Mouse (Mus musculus): ENCODE measurements at regions not wholly inside any gene's neighbourhood (a gene's known extent, or its start where the extent isn't known, plus 50 kb on each side); places are given as distances from the start of the nearest gene placed in this dataset.
"Not testable (repeated sequence)": the region's sequence is repeated elsewhere in the genome, so short reads cannot be mapped to it uniquely, and the experiment has no call there.

GRCm38 (mm10) chr12:21680026-21680425 lies 262.6 kb upstream of the Ywhaq start:
- DNase-seq (ENCODE audit: low spot score in 2 of 2): not testable (repeated sequence)

GRCm38 (mm10) chr12:21649381-21649780 lies 231.9 kb upstream of the Ywhaq start:
- not testable (repeated sequence) for DNase-seq (ENCODE audit: low spot score in 2 of 2)

GRCm38 (mm10) chr12:21613781-21614180 lies 196.3 kb upstream of the Ywhaq start:
- DNase-seq (ENCODE audit: low spot score in 2 of 2): peak; percentile 51 to 67

- DNase-seq (ENCODE audit: low spot score in 2 of 2): no peak
These were observed 151.1 kb upstream of the Ywhaq start for GRCm38 (mm10) chr12:21568415-21569040.

GRCm38 (mm10) chr12:21543962-21544361 lies 126.5 kb upstream of the Ywhaq start:
- not testable (repeated sequence) for DNase-seq (ENCODE audit: low spot score in 2 of 2)

- peak; percentile 26 to 47 for DNase-seq (ENCODE audit: low spot score in 2 of 2)
These were observed 125.9 kb upstream of the Ywhaq start for GRCm38 (mm10) chr12:21543153-21543894.

GRCm38 (mm10) chr12:21531766-21532165 lies 114.3 kb upstream of the Ywhaq start:
- no peak for DNase-seq (ENCODE audit: low spot score in 2 of 2)

- DNase-seq (ENCODE audit: low spot score in 2 of 2): not testable (repeated sequence)
These were observed 111.9 kb upstream of the Ywhaq start for GRCm38 (mm10) chr12:21529367-21529766.

GRCm38 (mm10) chr12:21527336-21527735 lies 109.9 kb upstream of the Ywhaq start:
- not testable (repeated sequence) for DNase-seq (ENCODE audit: low spot score in 2 of 2)

- not testable (repeated sequence) for DNase-seq (ENCODE audit: low spot score in 2 of 2)
These were observed 109.5 kb upstream of the Ywhaq start for GRCm38 (mm10) chr12:21526906-21527305.

- not testable (repeated sequence) for DNase-seq (ENCODE audit: low spot score in 2 of 2)
These were observed 108.1 kb upstream of the Ywhaq start for GRCm38 (mm10) chr12:21525567-21525966.

- DNase-seq (ENCODE audit: low spot score in 2 of 2): no peak
These were observed 105.2 kb upstream of the Ywhaq start for GRCm38 (mm10) chr12:21522621-21523020.

GRCm38 (mm10) chr12:21519058-21519457 lies 101.6 kb upstream of the Ywhaq start:
- no peak for DNase-seq (ENCODE audit: low spot score in 2 of 2)

GRCm38 (mm10) chr12:21512736-21513135 lies 95.3 kb upstream of the Ywhaq start:
- DNase-seq (ENCODE audit: low spot score in 2 of 2): no peak

- DNase-seq (ENCODE audit: low spot score in 2 of 2): no peak
These were observed 93.7 kb upstream of the Ywhaq start for GRCm38 (mm10) chr12:21511043-21511665.

GRCm38 (mm10) chr12:21507080-21507479 lies 89.6 kb upstream of the Ywhaq start:
- no peak for DNase-seq (ENCODE audit: low spot score in 2 of 2)

- no peak for DNase-seq (ENCODE audit: low spot score in 2 of 2)
These were observed 88.4 kb upstream of the Ywhaq start for GRCm38 (mm10) chr12:21505731-21506368.

- no peak for DNase-seq (ENCODE audit: low spot score in 2 of 2)
These were observed 85.8 kb upstream of the Ywhaq start for GRCm38 (mm10) chr12:21503250-21503649.

GRCm38 (mm10) chr12:21496974-21497373 lies 79.5 kb upstream of the Ywhaq start:
- no peak for DNase-seq (ENCODE audit: low spot score in 2 of 2)

- no peak for DNase-seq (ENCODE audit: low spot score in 2 of 2)
These were observed 78.1 kb upstream of the Ywhaq start for GRCm38 (mm10) chr12:21495511-21495910.

GRCm38 (mm10) chr12:21493471-21493870 lies 76.0 kb upstream of the Ywhaq start:
- DNase-seq (ENCODE audit: low spot score in 2 of 2): no peak

All from cerebellum, postnatal 4 days (tissue).